Mouse (Mus musculus) ovary, postnatal 10 days (tissue): ENCODE measurements around the gene Isy1.
"Not testable (repeated sequence)": the region's sequence is repeated elsewhere in the genome, so short reads cannot be mapped to it uniquely, and the experiment has no call there.

Experiments used
- DNase-seq: peaks from one replicate; pipeline ENCODE4 v3.0.0; 2022; ENCODE audit warnings: low spot score

Gene Isy1

DNA sequence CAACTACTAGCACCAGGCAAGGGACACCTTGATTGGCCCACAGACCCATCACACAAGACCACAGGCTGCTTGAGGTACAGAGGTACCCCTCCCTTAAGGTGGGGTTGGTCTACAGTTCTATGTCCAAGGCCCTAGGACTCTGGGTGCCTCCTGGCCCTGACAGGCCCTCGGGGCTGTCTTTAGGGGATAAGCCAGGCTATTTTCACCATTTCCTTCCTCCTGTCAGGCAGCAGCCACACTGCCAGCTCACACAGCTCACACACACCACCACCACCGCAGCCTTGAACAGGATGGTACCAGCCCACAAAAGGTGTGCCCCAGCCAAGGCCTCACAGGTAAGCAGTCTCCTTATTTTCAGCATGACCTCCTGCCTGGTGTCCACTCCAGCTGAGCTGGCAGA lies 60.8 kb downstream of the Isy1 start, which contains the start of gene Gp9:
Gene Gp9 (plus strand): TSS at position 231 of the 400 bp plus-strand sequence.
- DNase-seq: no peak

- no peak for DNase-seq
These were observed 61.9 kb downstream of the Isy1 start for GRCm38 (mm10) chr6:87776663-87777062.

- DNase-seq: no peak
These were observed 62.9 kb downstream of the Isy1 start for GRCm38 (mm10) chr6:87775588-87776245.

- DNase-seq: no peak
These were observed 63.7 kb downstream of the Isy1 start for GRCm38 (mm10) chr6:87774909-87775308.

DNA sequence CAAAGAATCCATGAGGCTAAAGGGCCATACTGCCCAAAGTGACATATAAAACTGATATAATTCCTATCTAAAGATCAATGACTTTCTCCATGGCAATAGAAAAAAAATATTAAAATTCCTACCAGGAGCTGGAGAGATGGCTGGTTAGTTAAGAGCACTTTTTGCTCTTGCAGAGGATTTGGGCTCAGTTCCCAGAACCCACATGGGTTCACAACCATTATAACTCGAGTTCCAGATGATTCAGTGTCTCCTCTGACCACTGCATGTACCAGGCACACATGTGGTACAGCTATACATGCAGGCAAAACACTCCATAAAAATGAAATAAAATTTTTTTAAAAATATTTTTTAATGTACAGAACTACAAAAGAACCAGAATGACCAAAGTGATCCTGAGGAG lies 64.1 kb downstream of the Isy1 start:
- DNase-seq: no peak

DNA sequence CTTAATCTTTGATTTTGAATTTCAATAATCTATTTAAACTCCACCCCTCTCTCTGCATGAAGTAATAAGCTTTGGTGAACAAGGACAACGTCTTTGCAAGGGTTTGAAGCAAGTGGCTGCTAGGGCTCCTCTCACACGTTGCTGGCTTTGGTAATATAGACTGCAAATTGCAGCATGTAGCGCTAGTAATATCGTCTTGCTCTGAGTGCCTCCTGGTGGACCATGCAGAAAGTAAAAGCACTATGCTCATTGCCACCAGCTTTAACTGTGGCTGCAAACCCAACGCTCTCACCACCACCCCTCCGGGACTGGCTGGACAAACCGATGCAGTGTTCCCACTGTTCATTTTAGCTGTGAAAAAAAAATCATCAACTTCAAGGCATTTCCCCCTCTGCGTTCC lies 68.0 kb downstream of the Isy1 start:
- no peak for DNase-seq

DNA sequence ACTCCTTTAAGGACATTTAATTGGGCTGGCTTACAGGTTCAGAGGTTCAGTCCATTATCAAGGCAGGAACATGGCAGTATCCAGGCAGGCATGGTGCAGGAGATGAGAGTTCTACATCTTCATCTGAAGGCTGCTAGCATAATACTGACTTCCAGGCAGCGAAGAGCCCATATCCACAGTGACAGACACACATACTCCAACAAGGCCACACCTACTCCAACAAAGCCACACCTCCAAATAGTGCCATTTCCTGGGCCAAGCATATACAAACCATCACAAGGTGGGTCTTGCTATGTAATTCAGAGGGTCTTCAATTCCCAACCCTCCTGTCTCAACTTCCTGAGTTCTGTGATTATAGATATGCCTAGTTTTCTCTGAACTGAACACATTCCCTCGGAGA lies 74.3 kb downstream of the Isy1 start:
- DNase-seq: not testable (repeated sequence)
